Mouse (Mus musculus): ENCODE measurements around the gene Gm6871.
"Not testable (repeated sequence)": the region's sequence is repeated elsewhere in the genome, so short reads cannot be mapped to it uniquely, and the experiment has no call there.

Gene Gm6871

GRCm38 (mm10) chr7:41573562-41573961 is at the start of gene Gm6871:
Gene Gm6871, minus strand, starts transcription at chr7:41573662.
- not testable (repeated sequence) for DNase-seq

- DNase-seq: not testable (repeated sequence)
Observed at GRCm38 (mm10) chr7:41616241-41616640, 42.8 kb upstream of the Gm6871 start.

- DNase-seq: no peak
Observed at GRCm38 (mm10) chr7:41611654-41612053, 38.2 kb upstream of the Gm6871 start.

DNA sequence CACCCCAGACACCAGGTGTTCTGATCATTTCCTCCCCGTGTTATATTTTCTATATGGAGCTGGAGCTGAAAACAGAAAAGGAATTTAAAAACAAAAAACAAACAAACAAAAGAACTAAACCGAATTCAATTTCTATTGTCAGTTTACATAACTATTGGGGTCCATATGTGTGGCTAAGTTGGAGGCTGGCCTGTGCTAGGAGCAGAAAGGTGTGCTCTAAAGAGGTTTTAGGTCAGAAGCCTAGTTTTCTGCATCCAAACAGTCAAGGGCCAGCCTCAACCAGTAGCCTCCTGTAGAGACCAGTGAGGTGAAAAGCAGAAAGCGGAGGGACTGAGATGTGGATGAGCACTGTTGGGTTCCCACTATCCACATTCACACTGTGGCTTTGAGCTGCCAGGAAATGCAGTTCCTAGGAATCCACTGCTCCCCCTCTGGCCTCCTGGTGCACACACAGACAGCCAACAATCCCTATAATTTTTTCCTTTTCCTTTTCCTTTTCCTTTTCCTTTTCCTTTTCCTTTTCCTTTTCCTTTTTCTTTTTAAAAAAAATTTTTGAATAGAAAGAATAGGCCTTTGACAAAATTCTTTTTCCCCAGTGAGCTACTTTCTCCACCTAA is 26.6 kb upstream of the Gm6871 start:
- DNase-seq: no peak

DNA sequence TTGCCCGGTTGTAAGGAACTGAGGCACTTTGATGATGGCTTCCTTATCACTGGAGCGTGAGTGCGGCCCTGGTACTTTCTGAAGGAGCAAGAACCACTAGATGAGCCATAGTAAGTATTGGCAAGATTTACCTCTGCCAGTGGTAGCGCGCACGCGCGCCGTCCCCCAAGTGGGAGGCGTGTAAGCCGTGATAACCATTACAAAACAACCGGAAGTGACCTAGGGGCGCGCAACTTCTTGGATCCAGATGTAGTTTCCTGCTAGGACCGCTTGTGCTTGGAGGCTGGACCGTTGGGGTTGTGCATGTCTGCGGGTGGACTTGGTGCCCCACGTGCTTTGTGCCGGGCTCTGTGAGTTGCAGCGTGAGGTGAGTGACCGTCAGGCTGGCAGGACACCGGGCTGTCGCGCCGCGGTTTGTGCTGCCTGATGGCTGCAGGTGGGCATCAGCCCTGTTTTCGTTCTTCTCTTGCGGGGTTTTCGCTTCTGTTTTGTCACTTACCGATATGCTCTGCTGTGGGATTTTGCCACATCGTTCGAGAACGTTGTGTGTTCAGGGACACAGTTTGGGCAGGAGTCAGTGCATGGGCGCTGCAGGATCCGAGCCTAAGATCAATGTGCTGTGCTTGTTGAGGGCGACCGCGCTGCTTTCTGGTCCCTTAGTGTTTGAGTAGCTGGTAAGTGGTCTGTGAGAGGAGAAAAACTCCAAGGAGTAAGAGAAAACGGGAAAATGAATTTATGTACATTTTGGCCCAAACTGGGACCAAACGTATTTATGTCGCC is 25.8 kb upstream of the Gm6871 start, which contains the start of gene 2610021A01Rik:
2610021A01Rik (plus strand) TSS at position 197 of the 780 bp plus-strand sequence.
- peak; percentile 78 for DNase-seq

- DNase-seq: no peak
Observed at GRCm38 (mm10) chr7:41598615-41599014, 25.2 kb upstream of the Gm6871 start.

DNA sequence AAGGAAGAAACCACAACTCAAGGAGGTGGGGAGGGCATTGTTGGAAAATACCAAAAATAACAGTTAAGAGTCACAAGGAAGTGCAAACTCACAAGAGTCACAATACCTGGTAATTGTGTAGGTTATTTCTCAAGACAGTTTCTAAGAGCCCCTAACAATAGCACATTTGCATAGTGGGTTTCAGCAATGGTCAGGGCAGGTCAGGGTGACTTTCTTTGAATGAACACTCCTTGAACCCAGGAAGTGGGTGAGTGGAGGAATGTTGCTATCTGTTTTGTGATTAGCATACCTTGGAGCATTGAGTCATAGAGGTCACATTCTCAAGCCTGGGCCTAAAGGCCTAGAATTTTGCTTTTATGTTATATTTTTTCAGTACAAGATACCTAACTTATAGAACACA is 14.4 kb upstream of the Gm6871 start:
- not testable (repeated sequence) for DNase-seq

DNA sequence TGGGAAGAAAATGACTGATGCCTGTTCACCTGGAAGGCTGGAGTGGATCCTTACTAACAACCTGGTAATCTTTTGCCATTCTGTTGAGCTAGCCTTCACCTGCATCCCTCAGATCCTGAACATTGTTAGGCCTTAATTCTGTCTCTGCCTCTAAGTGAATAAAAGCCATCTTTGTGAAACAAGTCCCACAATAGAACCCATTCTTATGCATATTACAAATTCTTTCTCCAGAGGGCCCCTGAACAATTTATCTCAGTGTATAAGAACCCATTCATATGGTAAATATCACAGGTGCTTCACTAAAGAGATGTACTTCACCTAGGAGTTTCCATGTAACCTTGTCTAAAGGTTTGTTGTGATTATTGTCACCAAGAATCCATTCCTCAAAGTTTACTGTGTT is 8.6 kb upstream of the Gm6871 start:
- no peak for DNase-seq

DNA sequence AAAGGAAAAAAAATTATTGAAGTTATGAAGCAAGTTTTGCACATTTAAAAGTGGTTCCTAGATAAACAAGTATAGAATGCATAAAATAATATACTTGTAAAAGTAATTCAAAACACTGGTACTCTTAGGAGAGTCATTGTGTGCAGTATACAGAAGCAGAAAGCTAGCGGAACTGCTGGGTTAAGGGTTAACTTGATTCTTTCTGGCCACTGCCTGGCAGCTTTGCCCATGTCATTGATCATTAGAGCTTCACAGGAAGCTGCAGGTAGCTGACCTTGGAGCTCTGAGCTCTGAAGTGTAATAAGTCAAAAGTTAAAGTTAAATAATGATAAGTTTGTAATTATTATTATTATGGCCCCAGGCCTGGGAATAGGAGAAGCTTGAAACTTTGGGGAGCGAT is 4.5 kb upstream of the Gm6871 start:
- DNase-seq: no peak

GRCm38 (mm10) chr7:41560681-41561080 is 12.8 kb downstream of the Gm6871 start:
- DNase-seq: no peak

- DNase-seq: no peak
Observed at GRCm38 (mm10) chr7:41512672-41513071, 60.8 kb downstream of the Gm6871 start.

- DNase-seq: no peak
Observed at GRCm38 (mm10) chr7:41512207-41512606, 61.3 kb downstream of the Gm6871 start.

- DNase-seq: no peak
Observed at GRCm38 (mm10) chr7:41502402-41502801, 71.1 kb downstream of the Gm6871 start.

- peak; percentile 57 for DNase-seq
Observed at GRCm38 (mm10) chr7:41500151-41500934, 73.1 kb downstream of the Gm6871 start.

DNA sequence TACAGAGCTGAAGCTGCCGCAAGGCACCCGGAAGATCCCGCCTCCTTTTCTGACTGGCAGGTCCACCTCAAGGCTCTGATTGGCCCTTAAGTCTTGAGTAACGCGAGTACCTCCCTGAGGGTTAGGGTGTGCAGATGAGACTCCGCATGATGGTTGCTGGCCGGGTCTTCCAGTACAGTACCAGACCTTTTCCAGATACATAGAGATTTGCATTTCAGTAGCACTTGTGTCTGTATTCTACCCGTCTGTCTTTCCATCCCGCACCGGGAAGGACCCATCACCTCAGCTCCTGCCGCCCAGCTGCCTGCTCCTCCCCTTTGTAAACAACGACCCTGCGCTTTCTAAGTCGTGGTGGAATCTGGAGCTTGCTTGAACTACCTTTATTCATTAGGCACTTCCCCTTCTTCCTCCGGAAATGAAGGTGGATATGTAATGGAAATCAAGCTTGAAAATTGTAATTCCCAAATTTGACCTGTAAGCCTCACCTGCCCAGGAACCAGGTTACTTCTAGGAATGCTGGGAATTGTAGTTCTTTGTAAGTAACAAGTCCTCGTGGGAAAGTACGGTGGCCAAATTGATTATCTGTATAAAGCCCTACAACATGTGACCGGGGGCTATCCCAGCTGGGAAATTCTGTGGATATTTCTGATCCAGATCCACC is 73.9 kb downstream of the Gm6871 start, which contains the start of the genes Gm20449 and AW146154:
Gm20449 (minus strand) TSS at position 29 of the 661 bp plus-strand sequence.
AW146154 (minus strand) TSS at position 502 of the 661 bp plus-strand sequence.
- DNase-seq: peak; percentile 96

DNA sequence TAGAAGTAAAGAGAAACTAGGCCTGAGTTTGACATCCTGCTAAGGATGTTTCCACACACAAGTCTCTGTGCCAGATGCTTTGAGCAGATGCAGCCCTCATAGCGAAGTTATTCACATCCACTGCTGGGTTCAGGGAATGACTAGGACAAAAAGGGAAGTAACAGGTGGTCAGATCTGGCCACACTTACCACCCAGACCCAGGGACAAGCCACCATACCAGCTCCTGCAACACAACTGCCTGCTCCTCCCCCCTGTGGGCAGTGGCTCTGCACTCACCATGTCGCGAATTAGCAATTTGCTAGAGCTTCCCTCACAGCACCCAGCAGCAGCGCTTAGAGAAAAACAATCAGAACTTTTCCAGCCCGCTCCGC is 74.5 kb downstream of the Gm6871 start:
- not testable (repeated sequence) for DNase-seq

DNA sequence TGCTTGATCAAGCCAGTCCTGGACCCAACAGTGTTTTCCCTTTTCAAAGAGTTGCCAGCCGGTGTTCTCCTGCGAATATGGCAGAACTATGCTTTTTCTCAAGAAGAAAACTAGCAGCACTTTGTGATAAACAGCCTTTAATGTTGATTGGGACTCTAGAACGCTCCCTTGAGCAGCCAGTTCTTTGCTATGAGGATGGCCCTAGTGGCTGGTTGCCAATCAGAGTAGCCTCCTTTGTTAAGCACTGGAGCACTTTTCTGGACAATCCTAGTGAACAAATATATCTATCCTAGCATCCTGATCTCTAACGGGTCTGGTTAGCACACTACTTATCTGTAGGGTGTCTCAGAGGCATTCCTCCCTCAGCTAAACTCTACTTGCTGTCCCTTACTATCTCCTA is 75.0 kb downstream of the Gm6871 start:
- peak; percentile 34 for DNase-seq

DNA sequence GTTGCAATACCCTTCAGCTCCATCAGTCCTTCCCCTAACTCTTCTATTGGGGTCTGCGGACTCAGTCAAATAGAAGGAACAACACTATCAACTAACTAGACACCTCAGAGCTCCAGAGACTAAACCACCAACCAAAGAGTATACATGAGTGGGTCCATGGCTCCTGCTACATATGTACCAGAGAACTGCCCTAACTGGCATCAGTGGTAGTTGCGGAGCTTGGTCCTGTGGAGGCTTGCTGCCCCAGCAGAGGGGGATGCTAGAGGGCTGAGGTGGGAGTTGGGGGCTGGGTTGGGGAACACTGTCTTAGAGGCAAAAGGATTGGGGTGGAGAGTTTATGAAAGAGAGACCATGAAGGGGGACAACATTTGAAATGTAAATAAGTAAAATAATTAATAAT is 75.6 kb downstream of the Gm6871 start:
- DNase-seq: no peak

Data from cerebellum, adult 11 months (tissue).